Mouse (Mus musculus) subcutaneous adipose tissue, adult 2 months (tissue): ENCODE measurements around the gene Clp1. TPM values are rescaled to one million over a fixed set of nuclear protein-coding genes. Genes with fewer than 3 reads are reported as not detected.

Experiments
- polyA plus RNA-seq: library from polyadenylated mRNA; depleted of rRNA; stranded (reverse); fragments of >200 nt; gene quantifications from 2 replicates; pipeline ENCODE4 v1.2.3, GENCODE M21; 2012; ENCODE audit warnings: low replicate concordance; rRNA removed

Gene Clp1
- 8.0 and 15.5 TPM in 2 replicates for polyA plus RNA-seq

DNA sequence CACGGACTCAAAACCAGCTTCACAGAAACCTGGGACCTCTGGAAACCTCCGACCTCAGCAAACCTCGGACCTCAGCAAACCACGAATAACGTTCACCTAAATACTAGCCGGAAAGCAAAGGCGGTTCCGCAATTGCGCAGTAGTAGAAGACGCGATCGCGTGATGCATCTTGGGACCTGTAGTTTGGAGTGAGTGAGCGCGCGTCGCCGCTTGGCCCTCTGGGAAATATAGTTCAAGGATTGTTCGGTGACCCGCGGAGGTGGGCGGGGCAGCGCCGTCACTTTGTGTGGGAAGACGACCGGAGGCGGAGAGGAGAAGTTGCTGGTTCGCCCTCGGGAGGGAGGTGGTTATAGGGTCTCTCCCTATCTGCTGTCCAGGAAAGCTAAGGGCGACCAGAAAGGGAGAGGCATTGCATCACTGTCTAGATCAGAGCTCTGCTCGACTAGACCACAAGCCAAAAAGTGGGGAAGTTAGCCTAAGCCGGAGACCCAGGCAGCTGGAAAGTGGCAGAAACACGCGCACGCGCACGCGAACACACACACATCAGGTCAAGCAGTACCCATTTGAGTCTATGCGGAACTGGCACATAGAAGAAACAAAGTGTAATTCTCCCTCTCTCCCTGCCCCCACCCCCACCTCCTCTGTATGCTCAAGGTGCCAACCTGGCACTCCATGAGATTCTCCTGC, at the start of gene Clp1:
TSS of gene Clp1 (minus strand) at position 179 of the 687 bp plus-strand sequence.

DNA sequence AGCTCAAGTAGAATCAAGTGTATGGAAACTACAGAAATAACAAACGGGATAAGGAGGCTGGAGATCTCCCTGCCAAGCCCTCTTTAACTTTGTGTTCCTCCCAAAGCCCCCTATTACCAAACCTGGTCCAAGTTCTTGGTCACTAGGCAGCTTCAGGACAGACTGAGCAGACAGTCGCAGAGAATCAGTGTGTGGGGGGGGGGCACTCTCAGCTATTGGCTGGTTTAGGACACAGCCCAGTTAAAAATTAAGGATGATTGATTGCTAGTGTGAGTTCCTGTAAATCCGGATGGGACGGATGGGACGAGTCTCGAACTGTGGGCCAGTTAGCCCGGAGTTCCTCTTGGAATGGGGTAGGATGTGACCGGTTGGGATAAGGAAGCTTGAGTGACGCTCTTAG, 48.1 kb upstream of the Clp1 start, which contains the start of gene Serping1:
TSS of gene Serping1 (minus strand) at position 204 of the 400 bp plus-strand sequence.

DNA sequence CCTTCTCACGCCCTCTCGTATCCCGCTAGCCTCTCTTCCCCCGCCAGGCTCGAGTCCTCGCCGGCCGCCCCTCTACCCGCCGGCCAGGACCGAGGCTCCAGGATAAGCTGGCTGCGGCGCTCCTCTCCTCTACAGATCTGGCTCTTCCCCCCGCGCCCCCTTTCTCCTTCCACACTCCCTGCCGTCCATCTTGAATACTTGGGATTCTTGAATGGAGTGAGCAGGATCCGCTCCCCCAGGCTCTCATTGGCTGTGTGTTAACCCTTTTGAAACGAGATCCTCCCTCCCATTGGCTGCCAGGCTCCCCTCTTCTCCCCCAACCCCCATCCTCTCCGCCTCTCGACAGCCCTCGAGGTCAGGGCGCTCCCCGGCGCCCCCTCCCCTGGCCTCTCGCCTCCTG, 16.4 kb upstream of the Clp1 start, which contains the start of gene Gm19426:
TSS of gene Gm19426 (minus strand) at position 95 of the 400 bp plus-strand sequence.

DNA sequence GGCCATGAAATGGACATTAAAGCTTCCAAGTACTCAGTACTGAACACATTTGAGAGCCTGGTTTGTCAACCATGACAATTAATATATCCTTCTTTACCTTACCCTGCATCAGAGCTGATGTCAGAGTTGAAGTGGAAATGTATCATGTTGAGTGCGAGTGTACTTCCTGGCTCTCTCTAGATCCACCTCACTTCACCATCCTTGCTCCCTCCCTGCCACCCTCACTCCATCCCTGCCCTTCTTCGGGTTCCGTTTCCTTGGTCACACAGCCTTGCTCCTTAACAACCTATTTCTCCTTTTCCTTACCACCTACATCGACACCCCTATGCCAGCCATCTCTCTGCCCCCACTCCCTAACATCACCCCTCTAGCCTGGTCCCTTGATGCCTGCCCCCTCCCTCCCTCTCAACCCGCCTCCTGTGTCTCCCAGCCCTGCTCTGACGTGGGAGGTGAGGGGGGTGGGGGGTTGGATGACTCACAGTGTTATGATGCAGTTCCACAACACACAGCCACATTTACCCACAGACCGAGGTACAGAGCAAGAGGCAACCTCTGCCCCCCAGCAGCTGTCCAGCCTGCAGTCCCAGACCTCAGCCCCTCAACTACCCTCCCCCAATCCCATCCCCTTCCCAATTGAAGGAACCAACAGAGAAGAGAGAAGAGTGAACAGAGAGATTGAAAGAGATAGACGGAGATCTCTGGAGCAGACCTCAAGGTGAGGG, 6.6 kb upstream of the Clp1 start, which contains the start of gene Ypel4:
TSS of gene Ypel4 (plus strand) at position 480 of the 722 bp plus-strand sequence.

DNA sequence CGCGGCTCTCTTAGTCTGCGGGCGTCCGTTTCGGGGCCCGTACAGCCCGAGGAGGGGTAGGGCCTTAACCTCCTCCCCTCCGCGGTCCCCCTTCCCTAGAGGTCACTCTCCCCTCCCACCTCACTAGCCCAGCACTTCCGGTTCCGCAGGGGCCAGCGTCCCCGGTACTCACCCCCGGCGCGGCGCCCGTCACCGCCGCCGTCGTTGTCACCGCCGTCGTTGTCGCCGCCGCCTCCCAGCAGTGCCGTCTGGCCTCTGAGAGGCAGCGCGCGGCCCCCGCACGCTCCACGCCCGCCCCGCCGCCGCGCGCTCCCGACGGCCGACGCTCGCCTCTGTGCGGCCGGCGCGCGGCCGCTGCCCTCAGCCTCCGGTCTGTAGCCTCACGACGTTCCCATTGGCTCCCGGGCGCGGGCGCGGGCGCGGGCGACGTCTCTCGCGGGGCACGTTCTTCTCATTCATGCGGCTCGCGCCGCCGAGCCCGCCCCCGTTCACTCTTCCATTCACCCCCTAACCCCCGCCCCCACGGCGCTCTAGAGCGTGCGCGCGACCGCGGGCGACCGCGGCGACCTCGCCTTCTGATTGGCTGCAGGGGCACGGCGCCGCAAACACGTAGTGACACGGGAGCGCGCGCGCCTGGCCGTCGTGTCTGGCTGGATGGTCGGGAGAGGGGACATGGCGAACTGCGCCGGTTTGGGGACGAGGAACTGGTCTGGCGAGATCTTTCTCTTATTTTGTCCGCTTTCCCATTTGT, 12.2 kb downstream of the Clp1 start, which contains the start of gene Zdhhc5:
TSS of gene Zdhhc5 (minus strand) at position 370 of the 751 bp plus-strand sequence.

DNA sequence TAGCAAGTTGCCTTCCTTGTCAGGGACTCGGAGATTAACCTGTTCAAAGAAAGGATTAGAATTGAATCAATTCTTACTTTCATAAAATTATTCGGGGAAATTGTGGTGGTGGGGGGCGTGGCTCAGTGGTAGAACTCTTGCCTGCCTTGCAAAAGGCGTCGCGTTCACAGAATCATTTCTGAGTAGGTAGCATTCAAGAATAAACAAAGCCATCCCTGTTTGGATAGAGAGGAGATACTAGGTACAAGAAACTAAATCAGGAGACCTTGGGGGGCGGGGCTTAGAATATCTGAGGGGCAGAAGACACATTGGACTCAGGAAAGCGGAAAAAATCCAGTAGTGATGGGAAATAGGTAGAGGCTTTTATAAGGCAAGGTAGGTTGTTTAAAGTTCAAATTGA, 48.1 kb downstream of the Clp1 start, which contains the start of gene Tmx2:
TSS of gene Tmx2 (minus strand) at position 125 of the 400 bp plus-strand sequence.

DNA sequence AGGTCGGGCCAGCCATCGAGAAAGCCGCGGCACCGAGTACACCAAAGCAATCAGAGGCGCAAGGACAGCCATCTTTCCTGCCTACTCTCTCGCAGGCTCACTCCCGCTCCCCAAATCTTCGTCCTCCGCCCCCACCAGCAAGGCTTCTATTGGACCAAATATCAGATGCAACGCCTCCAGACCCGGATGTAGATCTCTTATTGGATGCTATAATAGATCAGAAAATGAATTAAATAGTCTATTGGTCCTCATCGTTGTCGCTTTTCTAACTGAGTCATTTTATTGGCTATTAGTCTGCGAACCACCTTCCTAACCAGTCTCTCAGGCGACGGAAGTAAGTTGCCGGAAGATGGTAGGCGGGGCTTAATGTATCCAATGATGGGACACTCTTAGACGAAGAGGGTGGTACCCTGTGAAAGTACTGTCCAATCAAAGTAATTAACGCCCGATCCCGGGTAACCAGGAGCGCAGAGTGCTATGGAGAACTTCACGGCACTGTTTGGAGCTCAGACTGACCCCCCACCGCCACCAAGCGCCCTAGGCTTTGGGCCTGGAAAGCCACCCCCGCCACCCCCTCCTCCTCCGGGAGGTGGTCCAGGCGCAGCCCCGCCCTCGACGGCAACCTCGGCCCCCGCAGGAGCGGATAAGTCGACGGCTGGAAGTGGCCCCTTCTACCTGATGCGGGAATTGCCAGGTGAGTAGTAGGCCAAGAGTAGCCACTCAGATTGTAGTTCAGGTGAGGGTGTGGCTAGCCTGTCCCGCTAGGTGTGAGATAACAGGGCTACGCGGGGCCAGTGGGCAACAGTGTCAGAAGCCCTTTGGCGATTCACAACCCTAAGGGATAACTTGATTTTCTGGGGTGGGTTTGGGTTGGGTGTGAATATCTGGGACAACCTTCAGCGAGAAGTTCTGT, 48.9 kb downstream of the Clp1 start, which contains the start of the genes Gm28635 and Med19:
TSS of gene Gm28635 (minus strand) at position 74 of the 913 bp plus-strand sequence.
TSS of gene Med19 (plus strand) at position 435 of the 913 bp plus-strand sequence.

Other genes starting within 250 kb of the Clp1 start
- 48.1 and 70.2 TPM in 2 replicates for gene Ctnnd1, start 76.6 kb downstream of the Clp1 start, polyA plus RNA-seq
- gene Btbd18, start 68.3 kb downstream of the Clp1 start, polyA plus RNA-seq = not detected in 2 replicates
- gene Selenoh, start 56.6 kb downstream of the Clp1 start, polyA plus RNA-seq = 32.7 and 68.5 TPM in 2 replicates
- not detected in 2 replicates for gene Gm28635, start 49.3 kb downstream of the Clp1 start, polyA plus RNA-seq
- 9.4 and 10.1 TPM in 2 replicates for gene Med19, start 48.9 kb downstream of the Clp1 start, polyA plus RNA-seq
- 98.4 and 120 TPM in 2 replicates for gene Tmx2, start 48.2 kb downstream of the Clp1 start, polyA plus RNA-seq
- gene Zdhhc5, start 12.2 kb downstream of the Clp1 start, polyA plus RNA-seq = 45.2 and 59.9 TPM in 2 replicates
- 5.2 and 20.0 TPM in 2 replicates for gene Ypel4, start 6.7 kb upstream of the Clp1 start, polyA plus RNA-seq
- gene Gm19426, start 16.3 kb upstream of the Clp1 start, polyA plus RNA-seq = 2.5 and 6.6 TPM in 2 replicates
- gene Serping1, start 48.1 kb upstream of the Clp1 start, polyA plus RNA-seq = 771 and 792 TPM in 2 replicates
- 43.8 and 67.0 TPM in 2 replicates for gene Ube2l6, start 71.5 kb upstream of the Clp1 start, polyA plus RNA-seq
- not detected in 2 replicates for gene Smtnl1, start 95.3 kb upstream of the Clp1 start, polyA plus RNA-seq
- gene Timm10, start 99.6 kb upstream of the Clp1 start, polyA plus RNA-seq = 62.2 and 63.0 TPM in 2 replicates
- gene Slc43a1, start 111.5 kb upstream of the Clp1 start, polyA plus RNA-seq = 39.0 and 41.0 TPM in 2 replicates
- 9.8 and 12.4 TPM in 2 replicates for gene Rtn4rl2, start 159.4 kb upstream of the Clp1 start, polyA plus RNA-seq
- gene Slc43a3, start 209.2 kb upstream of the Clp1 start, polyA plus RNA-seq = 75.7 and 219 TPM in 2 replicates